Mouse (Mus musculus) olfactory bulb, adult 2 months (tissue): Measurements from ENCODE around the gene Map3k20. TPM values are rescaled to one million over a fixed set of nuclear protein-coding genes. Genes with fewer than 3 reads are reported as not detected.

ENCODE experiments used
- H3K27ac ChIP-seq: fragments of 200-500 bp; 2 replicates; pipeline ENCODE4 v1.5.1; 2012; ENCODE audit warnings: low read depth, low read length; ENCODE audit not compliant: insufficient read depth
- H3K4me1 ChIP-seq: fragments of 200-500 bp; 2 replicates; pipeline ENCODE4 v1.6.1; 2012; ENCODE audit warnings: low read length; ENCODE audit not compliant: control insufficient read depth, insufficient read depth
- H3K4me3 ChIP-seq: fragments of 200-500 bp; 2 replicates; pipeline ENCODE4 v1.5.1; 2012; ENCODE audit warnings: mild to moderate bottlenecking, low read depth, low read length, moderate library complexity; ENCODE audit not compliant: insufficient read depth
- CTCF ChIP-seq: fragments of 200-500 bp; IDR thresholded peaks from 2 replicates; pipeline ENCODE4 v1.5.1; 2012; ENCODE audit warnings: low read depth, mild to moderate bottlenecking, low read length, moderate library complexity; ENCODE audit not compliant: insufficient read depth
- POLR2A ChIP-seq: fragments of 200-500 bp; IDR thresholded peaks from 2 replicates; pipeline ENCODE4 v1.6.1; 2012; ENCODE audit warnings: mild to moderate bottlenecking, low read depth, low read length, moderate library complexity; ENCODE audit not compliant: insufficient read depth
- WGBS: fragments of 180-500 bp; shearing (Covaris S2); methylation state at CpG from one replicate; pipeline ENCODE4 v1.1.7; 2018; 5-methylcytosine and 5-hydroxymethylcytosine counted together
- polyA plus RNA-seq: library from polyadenylated mRNA; stranded (reverse); fragments of >200 nt; gene quantifications from 2 replicates; pipeline ENCODE4 v1.2.4, GENCODE M21; 2012; ENCODE audit warnings: low replicate concordance; ENCODE audit not compliant: missing spikeins, insufficient read depth, insufficient read length

Gene Map3k20
- polyA plus RNA-seq, 1 experiment: 45.5 TPM

- TF ChIP-seq CTCF (no peak), POLR2A (no peak)
- Histone ChIP-seq H3K4me1 (peaks cover 4% of the 10 kb centered on the region), H3K4me3 (no peak overlapping the region), H3K27ac (no peak overlapping the region)
- 96% methylated on average over 4 of the region's 4 CpGs for WGBS
Measured at GRCm38 (mm10) chr2:72412266-72412665, 126.8 kb downstream of the Map3k20 start.

DNA sequence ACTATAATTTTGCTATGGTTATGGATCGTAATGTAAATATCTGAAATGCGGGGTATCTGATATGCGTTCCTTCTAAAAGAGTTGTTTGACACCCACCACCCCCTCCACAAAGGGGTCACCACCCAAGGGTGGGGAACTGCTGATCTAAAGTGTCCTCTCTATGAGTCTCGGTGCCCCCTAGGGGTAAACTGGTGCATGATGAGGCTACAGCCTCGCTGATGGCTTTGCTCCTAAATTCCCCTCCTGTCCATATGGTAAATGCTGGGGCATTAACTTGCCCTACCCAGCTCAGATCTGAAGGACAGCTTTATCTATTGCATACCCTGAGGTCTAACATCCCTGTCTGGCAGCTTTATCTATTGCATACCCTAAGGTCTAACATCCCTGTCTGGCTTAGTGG lies 130.0 kb downstream of the Map3k20 start:
- TF ChIP-seq CTCF: no peak
- H3K27ac ChIP-seq: no peak overlapping the region
- H3K4me3 ChIP-seq: no peak overlapping the region
- no peaks in the 10 kb centered on the region for H3K4me1 ChIP-seq
- 95% methylated on average over 5 of the region's 5 CpGs for WGBS

GRCm38 (mm10) chr2:72416095-72417080 lies 131.0 kb downstream of the Map3k20 start:
- TF ChIP-seq POLR2A: no peak
- TF ChIP-seq CTCF: no peak
- Histone ChIP-seq H3K4me1 (no peaks in the 10 kb centered on the region), H3K4me3 (no peak overlapping the region), H3K27ac (no peak overlapping the region)
- WGBS: 82% methylated on average over 14 of the region's 14 CpGs

- Histone ChIP-seq H3K4me1 (peaks cover 4% of the 10 kb centered on the region; the same call in 1 of the 2 replicates), H3K4me3 (no peak overlapping the region), H3K27ac (no peak overlapping the region)
- 73% methylated on average over 5 of the region's 5 CpGs for WGBS
- TF ChIP-seq CTCF (no peak), POLR2A (no peak)
Measured at GRCm38 (mm10) chr2:72420561-72420960, 135.1 kb downstream of the Map3k20 start.

- peaks cover 4% of the 10 kb centered on the region; the same call in 1 of the 2 replicates for H3K4me1 ChIP-seq
- TF ChIP-seq CTCF: no peak
- no peak for TF ChIP-seq POLR2A
- H3K4me3 ChIP-seq: no peak overlapping the region
- H3K27ac ChIP-seq: no peak overlapping the region; the same call in 1 of the 2 replicates
- WGBS: 55% methylated on average over 7 of the region's 7 CpGs
Measured at GRCm38 (mm10) chr2:72424656-72425055, 139.2 kb downstream of the Map3k20 start.

- H3K27ac ChIP-seq: peak overlapping the region; percentile 85
- H3K4me1 ChIP-seq: peaks cover 4% of the 10 kb centered on the region; the same call in 1 of the 2 replicates
- TF ChIP-seq POLR2A (no peak), CTCF (no peak)
- 0 out of 2 replicates have a peak overlapping the region, but pooled peaks have one; percentile 12 for H3K4me3 ChIP-seq
- WGBS: 13% methylated on average over 8 of the region's 8 CpGs
Measured at GRCm38 (mm10) chr2:72426776-72427175, 141.3 kb downstream of the Map3k20 start.

DNA sequence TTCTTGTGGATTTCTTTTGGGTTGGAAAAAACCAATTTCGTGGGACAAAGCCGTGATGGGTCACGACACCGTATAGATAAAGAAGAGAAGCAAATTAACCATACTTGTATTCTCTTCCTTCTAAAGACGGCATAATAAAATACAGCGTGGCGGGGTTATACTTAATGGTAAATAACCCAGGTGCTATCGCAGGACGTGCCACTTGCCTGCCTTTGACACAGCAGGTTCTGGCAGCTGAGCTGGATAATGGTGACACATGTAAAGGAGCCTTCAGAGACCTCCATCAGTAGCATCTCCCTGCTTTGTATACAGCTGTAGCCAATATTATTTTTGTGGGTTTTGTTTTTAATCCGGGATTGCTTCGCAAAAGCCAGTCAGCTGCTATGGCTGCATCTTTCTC lies 141.9 kb downstream of the Map3k20 start:
- no peak for TF ChIP-seq CTCF
- TF ChIP-seq POLR2A: no peak
- peak overlapping the region; percentile 85 for H3K27ac ChIP-seq

DNA sequence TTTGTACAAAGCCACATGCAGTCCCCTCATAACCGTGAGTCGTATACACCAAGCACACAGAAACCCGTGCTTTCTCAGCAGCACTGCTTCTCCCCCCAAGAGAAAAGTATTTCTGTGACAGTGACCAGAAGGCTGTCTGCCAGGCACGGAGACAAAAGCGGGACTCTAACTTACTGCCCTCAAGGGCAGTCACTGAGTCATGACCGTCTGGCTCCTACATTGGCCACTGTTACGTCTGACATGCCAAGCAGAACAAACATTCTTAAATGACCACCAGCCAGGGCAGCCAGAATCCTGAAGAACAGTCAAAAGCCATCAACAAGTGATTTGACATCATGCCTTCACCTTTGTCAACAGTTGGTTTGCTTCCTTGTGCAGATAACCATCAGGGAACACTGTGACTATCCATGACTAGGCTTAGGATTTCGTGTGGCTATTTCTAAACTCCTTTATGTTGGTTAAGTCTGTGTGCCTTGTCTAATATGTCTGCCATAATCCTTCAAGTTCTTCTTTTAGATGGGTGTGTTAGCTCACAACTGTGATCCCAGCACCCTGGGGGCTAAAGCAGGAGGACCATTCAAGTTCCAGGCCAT lies 153.6 kb downstream of the Map3k20 start:
- Histone ChIP-seq H3K4me1 (peaks cover 3% of the 10 kb centered on the region), H3K4me3 (no peak overlapping the region), H3K27ac (no peak overlapping the region)
- TF ChIP-seq CTCF: no peak
- TF ChIP-seq POLR2A: no peak
- 94% methylated on average over 8 of the region's 8 CpGs for WGBS

More for the DNA sequence above, 141.9 kb downstream of the Map3k20 start:
- WGBS: 23% methylated on average over 11 of the region's 11 CpGs
- no peak overlapping the region for H3K4me3 ChIP-seq
- H3K4me1 ChIP-seq: peaks cover 4% of the 10 kb centered on the region; the same call in 1 of the 2 replicates

DNA sequence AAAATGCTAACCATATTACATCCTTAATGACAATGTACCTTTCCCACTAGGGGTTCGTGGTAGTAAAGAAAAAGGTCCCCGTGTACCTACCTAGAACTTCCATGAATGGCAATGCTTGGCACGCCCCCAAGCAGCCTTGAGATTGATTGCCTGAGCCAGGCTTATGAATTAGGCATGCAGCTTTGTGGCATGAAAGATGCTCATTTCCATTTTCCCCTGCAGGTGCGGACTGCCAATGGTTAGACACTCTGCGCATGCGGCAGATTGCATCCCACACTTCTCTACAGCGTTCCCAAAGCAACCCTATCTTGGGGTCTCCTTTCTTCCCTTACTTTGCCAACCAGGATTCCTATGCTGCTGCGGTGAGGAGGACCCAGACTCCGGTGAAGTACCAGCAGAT lies 155.6 kb downstream of the Map3k20 start:
- Histone ChIP-seq H3K4me1 (peaks cover 3% of the 10 kb centered on the region), H3K27ac (no peak overlapping the region), H3K4me3 (0 out of 2 replicates have a peak overlapping the region, but pooled peaks have one; percentile 2)
- no peak for TF ChIP-seq CTCF
- TF ChIP-seq POLR2A: no peak
- WGBS: 42% methylated on average over 9 of the region's 9 CpGs
